Mouse (Mus musculus) liver, embryonic 11.5 days (tissue): ENCODE measurements at regions not wholly inside any gene's neighbourhood (a gene's known extent, or its start where the extent isn't known, plus 50 kb on each side); places are given as distances from the start of the nearest gene placed in this dataset.

Experiments
- ATAC-seq: fragments of 200-750 bp; cut with Nextera tagmentation; replicated peaks from 2 replicates; pipeline ENCODE4 v1.8.0; 2017; ENCODE audit warnings: moderate number of reproducible peaks, mild to moderate bottlenecking, moderate TSS enrichment, moderate library complexity; ENCODE audit not compliant: low FRiP score
- DNase-seq: peaks from one replicate; pipeline ENCODE4 v3.0.0-alpha.2; 2017; ENCODE audit warnings: low spot score
- H3K27ac ChIP-seq: fragments of 300-500 bp; sonication (generic); 2 replicates; pipeline ENCODE4 v1.5.1; 2014; ENCODE audit warnings: mild to moderate bottlenecking, low read depth, low read length, control low read depth
- H3K27me3 ChIP-seq: fragments of 300-500 bp; sonication (generic); replicated peaks from 2 replicates; pipeline ENCODE4 v1.6.1; 2014; ENCODE audit warnings: low read length, mixed read lengths; ENCODE audit not compliant: control insufficient read depth, insufficient read depth
- H3K36me3 ChIP-seq: fragments of 300-500 bp; sonication (generic); 2 replicates; pipeline ENCODE4 v1.6.1; 2014; ENCODE audit warnings: mild to moderate bottlenecking, low read length, moderate library complexity, mixed read lengths; ENCODE audit not compliant: control insufficient read depth, insufficient read depth
- H3K4me1 ChIP-seq: fragments of 300-500 bp; sonication (generic); replicated peaks from 2 replicates; pipeline ENCODE4 v1.6.1; 2014; ENCODE audit warnings: low read length, mixed read lengths; ENCODE audit not compliant: control insufficient read depth, insufficient read depth
- H3K4me2 ChIP-seq: fragments of 300-500 bp; sonication (generic); 2 replicates; pipeline ENCODE4 v1.6.1; 2014; ENCODE audit warnings: mild to moderate bottlenecking, control low read depth, moderate library complexity
- H3K4me3 ChIP-seq: fragments of 300-500 bp; sonication (generic); 2 replicates; pipeline ENCODE4 v1.5.1; 2014; ENCODE audit warnings: low read depth, low read length, control low read depth
- H3K9ac ChIP-seq: fragments of 300-500 bp; sonication (generic); 2 replicates; pipeline ENCODE4 v1.6.1; 2014; ENCODE audit warnings: low read depth, low read length, control low read depth
- H3K9me3 ChIP-seq: fragments of 300-500 bp; sonication (generic); 2 replicates; pipeline ENCODE4 v1.6.1; 2016; ENCODE audit warnings: low read length, inconsistent platforms, mixed read lengths; ENCODE audit not compliant: control insufficient read depth
- WGBS: fragments of 180-500 bp; shearing (Covaris S2); extraction: QIAGEN DNeasy Blood & Tissue Kit; methylation state at CpG from one replicate; pipeline ENCODE4 v1.1.7; 2014; 5-methylcytosine and 5-hydroxymethylcytosine counted together

- no peak for ATAC-seq
- no peak overlapping the region for H3K4me2 ChIP-seq
- no peaks in the 10 kb centered on the region for H3K36me3 ChIP-seq
- H3K4me3 ChIP-seq = no peak overlapping the region
- no peak overlapping the region for H3K9ac ChIP-seq
- DNase-seq = no peak
- H3K9me3 ChIP-seq = no peaks in the 10 kb centered on the region
- H3K27ac ChIP-seq = no peak overlapping the region
- no peaks in the 10 kb centered on the region for H3K27me3 ChIP-seq
- H3K4me1 ChIP-seq = no peaks in the 10 kb centered on the region
Observed at GRCm38 (mm10) chr4:7997575-7997953, 241.3 kb downstream of the Car8 start.

DNA sequence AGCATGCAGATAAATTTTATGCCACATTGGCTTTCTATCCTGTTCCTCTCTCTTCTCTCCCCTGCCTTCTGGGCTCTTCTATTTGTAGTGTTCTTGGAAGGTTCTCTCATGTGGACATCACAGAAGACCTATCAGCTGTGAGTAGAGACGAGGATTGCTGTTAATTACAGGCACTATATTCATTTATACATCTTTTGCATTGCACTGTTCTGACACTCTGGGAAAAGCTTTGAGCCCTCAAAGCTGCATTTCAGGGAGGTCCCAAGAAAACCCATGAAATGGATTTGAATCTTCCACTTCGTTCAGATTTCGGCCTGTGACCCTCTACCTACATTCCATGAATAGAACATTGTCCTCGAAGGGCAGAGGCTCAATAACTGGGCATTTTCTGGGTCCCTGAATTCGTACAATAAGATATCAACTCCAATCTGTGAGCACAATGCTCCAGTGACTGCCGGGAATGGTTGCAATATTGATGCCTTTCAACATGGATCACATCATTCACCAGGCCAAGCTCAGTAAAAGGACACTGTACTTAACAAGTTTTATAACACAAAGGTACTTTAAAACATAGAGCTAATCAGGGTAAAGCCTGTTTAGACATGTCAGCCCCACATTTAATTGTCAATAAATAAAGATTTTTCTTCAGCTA, 241.8 kb downstream of the Car8 start:
- Histone ChIP-seq H3K9me3 (no peaks in the 10 kb centered on the region), H3K4me2 (no peak overlapping the region), H3K36me3 (no peaks in the 10 kb centered on the region), H3K27ac (no peak overlapping the region), H3K9ac (no peak overlapping the region), H3K4me3 (no peak overlapping the region), H3K4me1 (no peaks in the 10 kb centered on the region), H3K27me3 (no peaks in the 10 kb centered on the region)
- WGBS = 73% methylated on average over 6 of the region's 6 CpGs
- ATAC-seq (no peak), DNase-seq (no peak)

DNA sequence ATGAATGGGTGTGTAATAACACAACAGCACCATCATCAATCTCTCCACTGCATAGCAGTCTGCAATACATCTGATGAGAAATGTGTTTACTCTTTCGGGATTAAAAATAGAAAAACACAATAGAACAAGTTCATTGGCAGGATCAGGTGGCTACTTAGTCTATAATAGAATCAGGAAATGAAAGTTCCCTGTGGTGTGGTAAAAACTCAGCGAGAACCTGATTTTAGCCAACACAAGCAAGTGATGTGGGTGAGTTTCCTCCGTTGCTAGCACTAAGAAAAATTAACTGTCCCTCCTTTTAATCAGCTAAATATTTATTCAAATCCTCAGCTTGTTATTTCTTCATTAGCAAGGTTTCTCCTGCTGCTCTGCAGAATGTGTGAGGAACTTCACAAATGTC, 245.9 kb downstream of the Car8 start:
- Histone ChIP-seq H3K9ac (no peak overlapping the region), H3K27me3 (no peaks in the 10 kb centered on the region), H3K9me3 (no peaks in the 10 kb centered on the region), H3K27ac (no peak overlapping the region), H3K36me3 (no peaks in the 10 kb centered on the region), H3K4me1 (no peaks in the 10 kb centered on the region), H3K4me2 (no peak overlapping the region), H3K4me3 (no peak overlapping the region)
- ATAC-seq = no peak
- DNase-seq = no peak
- 54% methylated on average over 3 of the region's 3 CpGs for WGBS

- 91% methylated on average over 1 of the region's 1 CpGs for WGBS
- no peak for ATAC-seq
- DNase-seq = no peak
Observed at GRCm38 (mm10) chr4:7987781-7988180, 251.1 kb downstream of the Car8 start.

GRCm38 (mm10) chr4:7987346-7987745, 251.5 kb downstream of the Car8 start:
- WGBS = 70% methylated on average over 3 of the region's 3 CpGs
- Histone ChIP-seq H3K27me3 (no peaks in the 10 kb centered on the region), H3K9ac (no peak overlapping the region), H3K4me3 (no peak overlapping the region), H3K4me2 (no peak overlapping the region), H3K36me3 (no peaks in the 10 kb centered on the region), H3K27ac (no peak overlapping the region), H3K9me3 (no peaks in the 10 kb centered on the region), H3K4me1 (no peaks in the 10 kb centered on the region)
- DNase-seq (no peak), ATAC-seq (no peak)

More at GRCm38 (mm10) chr4:7987781-7988180, 251.1 kb downstream of the Car8 start:
- no peaks in the 10 kb centered on the region for H3K27me3 ChIP-seq
- H3K9ac ChIP-seq = no peak overlapping the region
- H3K36me3 ChIP-seq = no peaks in the 10 kb centered on the region
- no peak overlapping the region for H3K27ac ChIP-seq
- H3K4me3 ChIP-seq = no peak overlapping the region
- no peaks in the 10 kb centered on the region for H3K9me3 ChIP-seq
- no peaks in the 10 kb centered on the region for H3K4me1 ChIP-seq
- no peak overlapping the region for H3K4me2 ChIP-seq

DNA sequence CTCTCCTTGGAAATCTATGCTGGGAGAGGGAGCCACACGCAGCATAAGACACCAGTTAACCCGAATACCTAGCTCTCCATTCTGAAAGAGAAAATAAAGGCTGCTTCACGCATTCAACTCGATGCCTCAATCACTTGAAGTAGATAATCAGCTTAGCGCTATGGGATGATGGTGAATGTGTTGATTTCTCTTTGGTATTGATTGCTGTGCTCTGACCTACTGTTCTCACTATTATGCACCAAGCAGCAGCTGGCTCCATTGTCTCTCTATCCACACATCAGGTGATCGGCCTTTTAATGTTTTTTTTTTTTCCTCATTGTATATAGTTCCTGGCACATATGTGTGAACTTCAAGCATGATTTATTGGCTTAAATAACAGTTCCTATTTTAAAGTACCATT, 254.0 kb downstream of the Car8 start:
- Histone ChIP-seq H3K36me3 (no peaks in the 10 kb centered on the region), H3K27ac (no peak overlapping the region), H3K9me3 (no peaks in the 10 kb centered on the region), H3K9ac (no peak overlapping the region), H3K4me2 (no peak overlapping the region), H3K4me3 (no peak overlapping the region), H3K27me3 (no peaks in the 10 kb centered on the region), H3K4me1 (no peaks in the 10 kb centered on the region)
- DNase-seq = no peak
- 83% methylated on average over 6 of the region's 6 CpGs for WGBS
- ATAC-seq = no peak

GRCm38 (mm10) chr4:7979772-7980351, 259.0 kb downstream of the Car8 start:
- Histone ChIP-seq H3K4me1 (no peaks in the 10 kb centered on the region), H3K36me3 (no peaks in the 10 kb centered on the region), H3K9me3 (no peaks in the 10 kb centered on the region), H3K27ac (no peak overlapping the region), H3K4me2 (no peak overlapping the region), H3K9ac (no peak overlapping the region), H3K27me3 (no peaks in the 10 kb centered on the region), H3K4me3 (no peak overlapping the region)
- WGBS = 78% methylated on average over 12 of the region's 12 CpGs
- no peak for DNase-seq
- ATAC-seq = no peak

DNA sequence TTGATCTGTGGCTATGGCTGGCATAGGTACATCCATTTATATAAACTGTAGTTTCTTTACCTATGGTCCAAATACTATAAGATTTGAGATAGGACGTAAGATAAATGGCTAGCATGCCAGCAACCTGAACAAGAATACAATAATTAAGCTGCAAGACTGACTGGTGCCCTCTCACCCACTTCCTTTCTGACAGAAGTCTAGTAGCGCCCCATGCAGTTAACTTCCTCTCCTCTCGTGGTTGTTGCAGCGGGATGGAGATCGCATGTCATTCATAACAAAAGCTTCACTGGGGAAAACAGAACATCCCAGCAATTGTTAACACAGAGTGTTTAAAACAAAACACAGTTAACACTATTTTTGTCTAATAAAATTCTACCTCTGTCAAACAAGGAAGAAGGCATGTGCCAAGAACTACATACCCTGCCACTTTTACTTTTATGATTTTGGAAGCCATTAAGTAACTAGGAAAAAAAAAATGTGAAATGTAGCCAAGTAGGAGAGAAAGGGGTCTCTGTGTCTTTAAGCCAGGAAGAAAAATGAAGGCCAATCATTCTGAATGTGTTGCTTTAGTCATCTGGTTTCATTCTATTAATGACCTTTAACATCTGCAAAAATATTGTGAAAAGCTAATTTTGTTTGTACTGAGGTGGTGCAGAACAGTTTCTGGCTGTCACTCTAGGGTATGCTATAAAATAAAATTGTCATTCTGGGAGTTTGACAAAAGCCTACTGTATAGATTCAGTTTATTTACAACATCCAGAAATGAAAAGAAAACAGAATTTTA, 261.0 kb downstream of the Car8 start:
- 49% methylated on average over 5 of the region's 5 CpGs for WGBS
- Histone ChIP-seq H3K4me3 (no peak overlapping the region), H3K4me1 (no peaks in the 10 kb centered on the region), H3K4me2 (no peak overlapping the region), H3K9ac (no peak overlapping the region), H3K36me3 (no peaks in the 10 kb centered on the region), H3K27me3 (no peaks in the 10 kb centered on the region), H3K9me3 (no peaks in the 10 kb centered on the region), H3K27ac (no peak overlapping the region)
- DNase-seq (no peak), ATAC-seq (no peak)

DNA sequence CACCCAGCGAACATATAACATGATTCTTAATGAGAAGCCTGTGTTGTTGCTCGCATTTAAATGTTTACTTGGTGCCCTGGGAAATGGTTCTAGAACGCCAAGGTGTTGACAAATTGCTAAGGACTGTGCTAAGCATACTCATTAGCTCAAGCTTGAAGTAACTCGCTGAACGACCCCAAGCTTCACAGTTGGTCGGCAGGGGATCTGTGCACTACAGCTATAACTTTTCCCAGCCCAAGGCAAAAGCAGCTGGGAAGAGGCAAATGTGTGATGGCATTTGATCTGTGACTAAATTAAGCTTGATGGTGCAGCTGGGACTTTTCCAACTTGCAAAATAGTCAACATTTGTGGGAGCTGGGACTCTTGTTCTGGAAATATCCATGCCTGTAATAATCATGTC, 268.6 kb downstream of the Car8 start:
- ATAC-seq = no peak
- H3K9me3 ChIP-seq = no peaks in the 10 kb centered on the region
- no peaks in the 10 kb centered on the region for H3K4me1 ChIP-seq
- no peak overlapping the region for H3K4me3 ChIP-seq
- no peak overlapping the region for H3K4me2 ChIP-seq
- 65% methylated on average over 6 of the region's 6 CpGs for WGBS
- H3K9ac ChIP-seq = no peak overlapping the region
- no peaks in the 10 kb centered on the region for H3K36me3 ChIP-seq
- no peak for DNase-seq
- H3K27me3 ChIP-seq = no peaks in the 10 kb centered on the region
- H3K27ac ChIP-seq = no peak overlapping the region
